Mouse (Mus musculus): ENCODE results near the gene Ccdc77. TPM values are rescaled to one million over a fixed set of nuclear protein-coding genes. Genes with fewer than 3 reads are reported as not detected.

Ccdc77 gene
- polyA plus RNA-seq, 1 experiment from 2014 or later, result 25.5 TPM

DNA sequence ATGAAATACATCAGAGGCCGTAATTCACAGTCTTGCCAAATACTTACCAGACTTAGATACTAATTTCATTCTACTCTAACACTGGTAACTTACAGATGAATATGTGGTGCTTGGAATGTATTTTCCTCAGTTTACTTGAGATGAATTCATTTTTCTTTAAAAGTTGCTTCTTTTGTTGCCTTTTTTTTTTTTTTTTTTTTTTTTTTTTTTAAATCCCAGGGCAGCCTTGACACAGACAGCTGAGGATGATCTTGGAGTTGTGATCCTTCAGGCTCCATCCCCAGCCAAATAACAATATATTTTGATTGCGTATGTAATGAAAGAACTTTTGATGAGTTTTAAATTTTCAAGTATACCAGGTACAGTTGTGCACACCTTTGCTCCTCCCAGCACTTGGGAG, 2.0 kb downstream of the Ccdc77 start:
- 96% methylated on average over 2 of the region's 2 CpGs for WGBS
- no peaks in the 10 kb centered on the region for H3K9me3 ChIP-seq (ENCODE audit: low read length)
- peaks cover under 1% of the 10 kb centered on the region for H3K36me3 ChIP-seq (ENCODE audit: insufficient read depth, low read length)
- H3K4me3 ChIP-seq (ENCODE audit: low read length), result no peak overlapping the region
- no peak overlapping the region for H3K27ac ChIP-seq (ENCODE audit: low read length)
- no peak overlapping the region for H3K4me2 ChIP-seq (replicated peaks; ENCODE audit: low read depth, low read length)
- no peak for ATAC-seq (ENCODE audit: low FRiP score, low TSS enrichment)
- no peaks in the 10 kb centered on the region for H3K27me3 ChIP-seq (ENCODE audit: insufficient read depth, low read length)
- peaks cover 14% of the 10 kb centered on the region for H3K4me1 ChIP-seq (ENCODE audit: insufficient read depth, low read length)
- H3K9ac ChIP-seq (replicated peaks; ENCODE audit: low read length), result no peak overlapping the region

GRCm38 (mm10) chr6:120356951-120357945, 6.9 kb downstream of the Ccdc77 start:
- H3K27me3 ChIP-seq (ENCODE audit: insufficient read depth, low read length), result no peaks in the 10 kb centered on the region
- peak overlapping the region; percentile 78 for H3K27ac ChIP-seq (ENCODE audit: low read length)
- peak overlapping the region; percentile 72 for H3K4me3 ChIP-seq (ENCODE audit: low read length)
- H3K9ac ChIP-seq (replicated peaks; ENCODE audit: low read length), result peak overlapping the region; percentile 74
- WGBS, result under 1% methylated on average over 31 of the region's 31 CpGs
- H3K4me1 ChIP-seq (ENCODE audit: insufficient read depth, low read length), result peaks cover 8% of the 10 kb centered on the region
- H3K9me3 ChIP-seq (ENCODE audit: low read length), result no peaks in the 10 kb centered on the region
- 0 out of 2 replicates have a peak, but pooled peaks cover 9% of the 10 kb centered on the region for H3K36me3 ChIP-seq (ENCODE audit: insufficient read depth, low read length)
- ATAC-seq (ENCODE audit: low FRiP score, low TSS enrichment), result peak; percentile 99
- H3K4me2 ChIP-seq (replicated peaks; ENCODE audit: low read depth, low read length), result peak overlapping the region; percentile 77

GRCm38 (mm10) chr6:120356478-120356877, 7.7 kb downstream of the Ccdc77 start:
- H3K27ac ChIP-seq (ENCODE audit: low read length), result peak overlapping the region; percentile 78
- no peak for ATAC-seq (ENCODE audit: low FRiP score, low TSS enrichment)

DNA sequence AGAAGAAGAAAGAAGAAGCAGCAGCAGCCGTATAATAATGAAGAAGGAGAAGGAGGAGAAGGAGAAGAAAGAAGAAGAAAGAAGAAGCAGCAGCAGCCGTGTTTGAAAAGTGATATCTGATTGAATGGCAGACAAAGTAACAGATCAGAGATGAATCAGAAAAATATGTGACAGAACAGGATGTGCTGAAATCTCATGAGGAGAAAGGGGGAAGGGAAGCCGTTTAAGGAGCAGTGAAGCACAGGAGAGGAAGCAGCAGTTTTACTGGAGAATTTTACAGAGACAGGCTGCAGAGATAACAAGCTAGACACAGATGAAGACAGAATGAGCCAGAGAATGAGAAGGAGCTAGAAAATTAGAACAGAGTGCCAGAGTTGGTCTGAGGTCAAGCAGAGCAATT, 15.2 kb downstream of the Ccdc77 start:
- no peaks in the 10 kb centered on the region for H3K27me3 ChIP-seq (ENCODE audit: insufficient read depth, low read length)
- H3K4me2 ChIP-seq (replicated peaks; ENCODE audit: low read depth, low read length), result no peak overlapping the region
- no peaks in the 10 kb centered on the region for H3K9me3 ChIP-seq (ENCODE audit: low read length)
- H3K27ac ChIP-seq (ENCODE audit: low read length), result no peak overlapping the region
- no peak for ATAC-seq (ENCODE audit: low FRiP score, low TSS enrichment)
- WGBS, result 88% methylated on average over 3 of the region's 3 CpGs
- no peak overlapping the region for H3K4me3 ChIP-seq (ENCODE audit: low read length)
- H3K9ac ChIP-seq (replicated peaks; ENCODE audit: low read length), result no peak overlapping the region
- no peaks in the 10 kb centered on the region for H3K4me1 ChIP-seq (ENCODE audit: insufficient read depth, low read length)
- H3K36me3 ChIP-seq (ENCODE audit: insufficient read depth, low read length), result peaks cover 45% of the 10 kb centered on the region

More at GRCm38 (mm10) chr6:120356478-120356877, 7.7 kb downstream of the Ccdc77 start:
- Histone ChIP-seq H3K4me1 (ENCODE audit: insufficient read depth, low read length) (peaks cover 8% of the 10 kb centered on the region), H3K4me2 (replicated peaks; ENCODE audit: low read depth, low read length) (peak overlapping the region; percentile 77), H3K9me3 (ENCODE audit: low read length) (no peaks in the 10 kb centered on the region), H3K36me3 (ENCODE audit: insufficient read depth, low read length) (0 out of 2 replicates have a peak, but pooled peaks cover 9% of the 10 kb centered on the region), H3K4me3 (ENCODE audit: low read length) (peak overlapping the region; percentile 72), H3K27me3 (ENCODE audit: insufficient read depth, low read length) (no peaks in the 10 kb centered on the region), H3K9ac (replicated peaks; ENCODE audit: low read length) (peak overlapping the region; percentile 74)
- WGBS, result 33% methylated on average over 5 of the region's 5 CpGs

GRCm38 (mm10) chr6:120343992-120344391, 20.2 kb downstream of the Ccdc77 start:
- Histone ChIP-seq H3K9ac (replicated peaks; ENCODE audit: low read length) (no peak overlapping the region), H3K9me3 (ENCODE audit: low read length) (no peaks in the 10 kb centered on the region), H3K36me3 (ENCODE audit: insufficient read depth, low read length) (peaks cover 46% of the 10 kb centered on the region), H3K4me1 (ENCODE audit: insufficient read depth, low read length) (no peaks in the 10 kb centered on the region), H3K4me3 (ENCODE audit: low read length) (no peak overlapping the region), H3K4me2 (replicated peaks; ENCODE audit: low read depth, low read length) (no peak overlapping the region), H3K27me3 (ENCODE audit: insufficient read depth, low read length) (no peaks in the 10 kb centered on the region), H3K27ac (ENCODE audit: low read length) (no peak overlapping the region)
- WGBS, result 56% methylated on average over 1 of the region's 1 CpGs
- no peak for ATAC-seq (ENCODE audit: low FRiP score, low TSS enrichment)

DNA sequence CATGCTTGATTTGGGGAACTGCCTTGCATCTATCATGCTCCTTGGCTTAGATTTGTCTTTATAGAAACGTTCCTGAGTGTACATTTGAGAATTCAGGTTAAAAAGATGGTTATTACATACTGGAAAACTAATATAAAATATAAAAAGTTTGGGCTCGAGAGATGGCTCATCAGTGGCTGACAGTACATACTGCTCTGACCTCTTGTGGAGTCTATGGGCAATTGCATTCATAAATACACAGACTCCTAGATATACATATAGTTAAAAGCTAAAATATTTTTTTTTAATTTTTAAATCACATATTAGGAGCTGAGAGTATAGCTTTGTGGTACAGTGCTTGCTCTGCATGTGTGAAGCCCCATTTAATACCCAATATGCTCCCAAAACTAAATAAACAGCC, 31.8 kb downstream of the Ccdc77 start:
- H3K36me3 ChIP-seq (ENCODE audit: insufficient read depth, low read length), result peaks cover 66% of the 10 kb centered on the region
- H3K9me3 ChIP-seq (ENCODE audit: low read length), result no peaks in the 10 kb centered on the region
- H3K4me2 ChIP-seq (replicated peaks; ENCODE audit: low read depth, low read length), result no peak overlapping the region
- no peaks in the 10 kb centered on the region for H3K4me1 ChIP-seq (ENCODE audit: insufficient read depth, low read length)
- ATAC-seq (ENCODE audit: low FRiP score, low TSS enrichment), result no peak
- WGBS, result 82% methylated on average over 2 of the region's 2 CpGs
- no peak overlapping the region for H3K27ac ChIP-seq (ENCODE audit: low read length)
- H3K9ac ChIP-seq (replicated peaks; ENCODE audit: low read length), result no peak overlapping the region
- H3K4me3 ChIP-seq (ENCODE audit: low read length), result no peak overlapping the region
- H3K27me3 ChIP-seq (ENCODE audit: insufficient read depth, low read length), result no peaks in the 10 kb centered on the region

- H3K4me1 ChIP-seq (ENCODE audit: insufficient read depth, low read length), result no peaks in the 10 kb centered on the region
- no peak overlapping the region for H3K27ac ChIP-seq (ENCODE audit: low read length)
- H3K9ac ChIP-seq (replicated peaks; ENCODE audit: low read length), result no peak overlapping the region
- ATAC-seq (ENCODE audit: low FRiP score, low TSS enrichment), result no peak
- no peak overlapping the region for H3K4me2 ChIP-seq (replicated peaks; ENCODE audit: low read depth, low read length)
- peaks cover 11% of the 10 kb centered on the region for H3K36me3 ChIP-seq (ENCODE audit: insufficient read depth, low read length)
- 32% methylated on average over 6 of the region's 6 CpGs for WGBS
- no peaks in the 10 kb centered on the region for H3K27me3 ChIP-seq (ENCODE audit: insufficient read depth, low read length)
- H3K9me3 ChIP-seq (ENCODE audit: low read length), result no peaks in the 10 kb centered on the region
- no peak overlapping the region for H3K4me3 ChIP-seq (ENCODE audit: low read length)
These were observed 39.8 kb downstream of the Ccdc77 start for GRCm38 (mm10) chr6:120324295-120324927.

DNA sequence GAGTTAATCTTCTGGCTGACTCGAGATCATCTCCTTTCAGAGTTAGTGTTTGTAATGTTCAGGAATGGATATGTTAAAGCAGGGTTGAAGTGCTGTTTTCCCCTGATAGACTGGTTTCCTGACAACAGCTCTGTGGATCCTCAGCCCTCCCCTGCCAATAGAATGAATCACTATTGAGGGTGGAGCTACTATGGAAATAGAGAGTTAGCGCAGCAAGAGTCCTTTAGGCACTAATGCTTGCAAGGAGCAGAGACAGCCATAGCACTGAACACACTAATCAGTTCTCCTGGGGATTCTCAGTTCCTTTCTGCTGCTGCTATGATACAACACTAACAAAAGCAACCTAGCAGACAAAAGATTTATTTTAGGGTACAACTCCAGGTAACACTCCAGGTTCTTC, 43.8 kb downstream of the Ccdc77 start:
- no peak for ATAC-seq (ENCODE audit: low FRiP score, low TSS enrichment)
- no peak overlapping the region for H3K4me2 ChIP-seq (replicated peaks; ENCODE audit: low read depth, low read length)
- 71% methylated on average over 2 of the region's 2 CpGs for WGBS

DNA sequence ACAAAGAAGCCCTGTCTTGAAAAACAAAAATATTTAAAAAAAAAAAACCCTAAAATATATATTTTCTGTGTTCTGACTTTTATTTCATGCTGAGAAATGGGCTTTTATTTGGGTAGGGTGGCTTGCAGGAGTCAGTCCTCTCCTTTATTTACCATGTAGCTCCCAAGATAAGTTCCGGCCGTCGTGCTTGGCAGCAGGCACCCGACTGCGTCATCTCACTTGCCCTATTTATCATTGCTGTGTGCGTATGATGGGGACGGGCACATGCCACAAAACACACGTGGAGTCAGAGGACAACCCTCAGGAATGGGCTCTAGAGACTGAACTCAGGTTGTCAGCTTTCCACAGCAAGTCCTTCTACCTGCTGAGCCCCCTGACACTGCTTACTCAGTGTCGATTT, 45.0 kb downstream of the Ccdc77 start:
- Histone ChIP-seq H3K4me2 (replicated peaks; ENCODE audit: low read depth, low read length) (no peak overlapping the region), H3K36me3 (ENCODE audit: insufficient read depth, low read length) (no peaks in the 10 kb centered on the region), H3K9me3 (ENCODE audit: low read length) (no peaks in the 10 kb centered on the region), H3K9ac (replicated peaks; ENCODE audit: low read length) (no peak overlapping the region), H3K27me3 (ENCODE audit: insufficient read depth, low read length) (no peaks in the 10 kb centered on the region), H3K4me3 (ENCODE audit: low read length) (no peak overlapping the region), H3K4me1 (ENCODE audit: insufficient read depth, low read length) (no peaks in the 10 kb centered on the region), H3K27ac (ENCODE audit: low read length) (no peak overlapping the region)
- 91% methylated on average over 9 of the region's 9 CpGs for WGBS
- no peak for ATAC-seq (ENCODE audit: low FRiP score, low TSS enrichment)

More for the DNA sequence above, 43.8 kb downstream of the Ccdc77 start:
- no peak overlapping the region for H3K9ac ChIP-seq (replicated peaks; ENCODE audit: low read length)
- H3K9me3 ChIP-seq (ENCODE audit: low read length), result no peaks in the 10 kb centered on the region
- H3K4me3 ChIP-seq (ENCODE audit: low read length), result no peak overlapping the region
- H3K4me1 ChIP-seq (ENCODE audit: insufficient read depth, low read length), result no peaks in the 10 kb centered on the region
- no peak overlapping the region for H3K27ac ChIP-seq (ENCODE audit: low read length)
- no peaks in the 10 kb centered on the region for H3K27me3 ChIP-seq (ENCODE audit: insufficient read depth, low read length)
- H3K36me3 ChIP-seq (ENCODE audit: insufficient read depth, low read length), result no peaks in the 10 kb centered on the region; the same call in 1 of the 2 replicates
